Mouse (Mus musculus) adrenal gland, adult (tissue): ENCODE results near the gene Iqgap1.

Experiments used
- DNase-seq, 2 experiments: peaks; one replicate each; pipeline ENCODE4 v3.0.0; 2022 to 2023; ENCODE audit warnings: low spot score in 1 of 2; ENCODE audit not compliant: inconsistent age in 2 of 2

Iqgap1 gene

GRCm38 (mm10) chr7:80843910-80844640, 18.3 kb upstream of the Iqgap1 start:
- DNase-seq, result no peak

DNA sequence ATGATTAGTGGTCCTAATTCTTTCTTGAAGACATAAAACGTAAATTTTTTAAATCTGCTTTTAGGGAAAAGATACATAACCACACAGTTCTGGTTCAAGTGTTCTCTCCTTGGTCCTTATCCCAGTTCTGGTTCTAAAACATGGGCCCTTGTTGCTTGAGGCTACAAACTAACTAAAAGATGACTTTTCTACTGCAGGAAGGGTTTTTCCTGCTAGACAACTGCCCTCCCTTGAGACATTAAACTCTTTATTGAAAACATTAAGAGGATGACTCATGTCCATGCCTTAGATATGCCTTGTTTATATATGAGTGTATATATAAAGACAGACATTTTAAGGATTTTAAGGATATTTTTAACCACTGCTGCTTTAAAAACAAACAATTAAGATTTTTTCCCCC, 17.4 kb upstream of the Iqgap1 start:
- no peak for DNase-seq

GRCm38 (mm10) chr7:80842132-80842531, 16.4 kb upstream of the Iqgap1 start:
- no peak for DNase-seq

DNA sequence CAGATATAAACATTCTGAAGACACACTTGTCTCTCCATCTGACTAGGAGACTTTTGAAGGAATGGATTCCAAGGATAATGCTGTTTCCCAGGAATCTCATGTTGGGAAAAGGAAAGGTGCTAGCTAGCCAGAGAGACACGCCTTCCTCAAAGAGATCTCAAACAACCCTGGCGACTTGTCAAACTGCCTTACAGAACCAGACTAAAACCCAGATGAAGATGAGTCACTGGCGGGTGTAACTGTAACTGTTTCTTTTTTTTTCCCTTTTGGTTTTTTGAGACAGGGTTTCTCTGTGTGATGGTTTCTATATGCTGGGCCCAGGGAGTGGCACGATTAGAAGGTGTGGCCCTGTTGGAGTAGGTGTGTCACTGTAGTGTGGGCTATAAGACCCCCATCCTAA, 15.2 kb upstream of the Iqgap1 start:
- peak in 1 of 2 experiments; percentile 80 for DNase-seq

DNA sequence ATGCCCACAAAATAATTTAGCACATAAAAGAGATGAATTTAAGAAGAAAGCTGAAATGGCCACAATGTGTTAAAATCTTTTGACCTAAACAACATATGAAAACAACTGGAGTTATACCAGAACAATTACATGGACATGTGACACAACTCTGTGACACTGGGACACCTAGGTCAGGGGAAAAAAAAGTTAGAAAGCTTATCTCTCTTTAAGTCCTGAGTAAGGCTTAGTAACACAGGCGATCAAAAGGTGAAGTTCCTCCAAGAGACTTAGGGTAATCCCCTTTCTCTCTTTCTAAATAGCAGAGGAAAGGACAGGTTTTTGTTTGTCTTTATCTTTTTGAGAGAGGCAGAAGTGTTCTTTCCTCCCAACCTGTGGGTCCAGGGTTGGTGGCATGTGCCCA, 14.5 kb upstream of the Iqgap1 start:
- no peak for DNase-seq

GRCm38 (mm10) chr7:80839755-80840154, 14.0 kb upstream of the Iqgap1 start:
- DNase-seq, result peak in 1 of 2 experiments; percentile 60

GRCm38 (mm10) chr7:80838247-80838646, 12.5 kb upstream of the Iqgap1 start:
- DNase-seq, result no peak

DNA sequence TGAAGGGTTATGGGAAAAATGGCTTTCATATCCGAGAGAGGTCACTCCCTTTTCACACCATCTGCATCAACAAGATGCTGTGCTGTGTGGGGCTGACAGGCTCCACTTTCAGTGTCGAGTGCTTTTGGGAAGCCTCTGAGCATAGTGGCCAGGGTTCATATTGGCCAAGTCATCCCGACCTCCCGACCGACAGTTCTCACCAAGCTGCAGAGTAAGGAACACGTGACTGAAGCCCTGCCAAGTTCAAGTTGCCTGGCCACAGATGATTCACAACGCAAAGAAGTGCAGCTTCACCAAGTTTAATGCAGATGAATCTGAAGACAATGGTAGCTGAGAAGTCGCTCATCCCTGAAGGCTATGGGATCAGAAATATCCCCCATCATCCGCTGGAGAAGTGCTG, 12.0 kb upstream of the Iqgap1 start:
- DNase-seq, result peak; percentile 61 to 81

DNA sequence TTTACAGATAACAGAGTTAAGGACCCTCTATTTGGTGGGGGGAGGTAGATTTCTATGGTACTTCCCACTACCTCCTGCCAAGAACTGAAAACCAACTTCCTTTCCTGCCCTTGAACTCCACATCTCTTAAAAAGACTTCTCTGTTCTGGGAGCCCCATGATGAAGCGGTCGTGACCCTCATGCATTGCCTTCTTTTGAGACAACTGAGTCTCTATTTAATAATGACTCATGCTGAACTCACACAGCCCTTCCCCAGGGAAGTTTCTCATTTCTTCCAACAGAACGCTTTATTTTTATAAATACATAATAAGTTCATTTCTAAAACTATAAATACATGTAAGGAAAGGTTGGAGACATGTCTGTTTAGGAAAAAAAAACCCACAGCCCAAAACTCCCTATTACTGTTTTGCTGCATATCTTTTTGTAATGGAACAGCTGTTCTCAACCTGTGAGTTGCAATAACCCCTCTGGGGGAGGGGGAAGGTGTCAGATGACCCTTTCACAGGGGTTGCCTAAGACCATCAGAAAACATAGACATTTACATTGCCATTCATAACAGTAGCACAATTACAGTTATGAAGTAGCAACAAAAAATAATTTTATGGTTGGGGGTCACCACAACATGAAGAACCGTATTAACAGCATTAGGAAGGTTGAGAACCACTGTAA, 10.3 kb upstream of the Iqgap1 start:
- no peak for DNase-seq

DNA sequence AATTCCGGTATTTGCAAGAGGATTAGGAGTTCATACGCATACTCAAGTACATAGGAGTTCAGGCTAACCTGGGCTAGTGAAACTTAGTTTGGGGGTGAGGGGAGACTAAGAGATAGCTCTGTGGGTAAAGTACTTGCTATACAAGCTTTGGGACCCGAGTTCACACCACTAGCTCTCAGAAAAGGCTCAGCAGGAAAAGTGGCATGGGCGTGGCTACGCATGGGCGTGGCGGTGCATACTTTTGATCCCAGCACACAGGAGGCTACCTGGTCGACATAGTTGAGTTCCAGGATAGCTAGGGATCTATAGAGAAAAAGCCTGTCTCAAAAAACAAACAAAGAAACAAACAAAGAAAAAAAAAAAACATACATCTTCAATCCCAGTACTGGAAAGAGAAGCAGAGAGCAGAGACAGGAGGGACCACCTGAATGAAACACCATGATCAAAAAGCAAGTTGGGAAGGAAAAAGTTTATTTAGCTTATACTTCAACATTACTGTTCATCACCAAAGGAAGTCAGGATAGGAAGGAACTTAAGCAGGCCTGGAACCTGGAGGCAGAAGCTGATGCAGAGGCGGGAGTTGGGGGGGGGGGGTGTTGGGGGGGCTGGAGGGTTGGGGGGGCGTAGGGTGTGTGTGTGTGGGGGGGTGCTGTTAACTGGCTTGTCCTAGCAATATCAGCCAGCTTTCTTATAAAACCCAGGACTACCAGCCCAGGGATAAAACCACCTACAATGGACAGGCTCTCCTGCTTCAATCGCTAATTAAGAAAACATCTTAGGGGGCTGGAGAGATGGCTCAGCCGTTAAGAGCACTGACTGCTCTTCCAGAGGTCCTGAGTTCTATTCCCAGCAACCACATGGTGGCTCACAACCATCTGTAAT, 8.1 kb upstream of the Iqgap1 start:
- no peak for DNase-seq

GRCm38 (mm10) chr7:80832996-80833650, 7.3 kb upstream of the Iqgap1 start:
- DNase-seq, result peak; percentile 42 to 68

DNA sequence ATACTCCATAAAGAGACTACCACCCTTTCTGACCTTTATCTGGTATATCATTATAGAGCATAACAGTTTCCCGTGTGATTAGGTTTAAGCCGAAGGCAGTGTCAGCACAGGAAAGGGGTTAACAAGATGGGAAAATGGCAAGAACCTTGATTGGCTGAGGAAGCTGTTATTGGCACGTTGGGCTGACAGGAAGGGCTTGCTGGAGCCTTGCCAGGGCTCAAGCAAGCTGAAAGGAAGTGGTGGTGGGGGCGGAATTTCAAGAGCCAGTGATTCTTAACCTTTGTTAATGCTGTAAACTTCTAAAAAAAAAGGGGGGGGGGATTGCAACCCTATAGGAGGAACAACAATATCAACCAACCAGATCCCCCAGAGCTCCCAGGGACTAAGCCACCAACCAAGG, 6.4 kb upstream of the Iqgap1 start:
- DNase-seq, result peak in 1 of 2 experiments; percentile 55

DNA sequence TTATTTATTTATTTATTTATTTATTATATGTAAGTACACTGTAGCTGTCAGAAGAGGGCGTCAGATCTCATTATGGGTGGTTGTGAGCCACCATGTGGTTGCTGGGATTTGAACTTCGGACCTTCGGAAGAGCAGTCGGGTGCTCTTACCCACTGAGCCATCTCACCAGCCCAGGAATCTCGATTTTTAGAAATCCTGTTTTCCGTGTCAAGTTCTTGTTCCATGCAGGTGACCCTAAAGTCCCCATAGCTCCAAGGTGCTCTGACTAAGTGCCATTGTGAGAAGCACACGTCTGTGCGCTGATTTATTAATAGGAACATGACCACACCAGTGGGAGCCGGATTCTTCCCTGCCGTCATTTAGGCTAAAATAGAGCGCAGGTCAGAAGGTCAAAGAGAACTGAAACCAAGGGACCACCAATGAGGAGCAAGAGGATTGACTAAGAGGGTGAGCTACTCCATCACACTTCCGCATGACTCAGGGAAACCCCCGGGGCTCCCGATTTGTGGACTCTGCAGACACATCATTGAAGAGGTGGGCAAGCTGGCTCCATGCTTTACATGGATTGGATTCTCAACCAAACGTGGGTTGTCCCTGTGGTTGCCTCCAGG, 4.5 kb upstream of the Iqgap1 start:
- peak in 1 of 2 experiments; percentile 32 for DNase-seq

DNA sequence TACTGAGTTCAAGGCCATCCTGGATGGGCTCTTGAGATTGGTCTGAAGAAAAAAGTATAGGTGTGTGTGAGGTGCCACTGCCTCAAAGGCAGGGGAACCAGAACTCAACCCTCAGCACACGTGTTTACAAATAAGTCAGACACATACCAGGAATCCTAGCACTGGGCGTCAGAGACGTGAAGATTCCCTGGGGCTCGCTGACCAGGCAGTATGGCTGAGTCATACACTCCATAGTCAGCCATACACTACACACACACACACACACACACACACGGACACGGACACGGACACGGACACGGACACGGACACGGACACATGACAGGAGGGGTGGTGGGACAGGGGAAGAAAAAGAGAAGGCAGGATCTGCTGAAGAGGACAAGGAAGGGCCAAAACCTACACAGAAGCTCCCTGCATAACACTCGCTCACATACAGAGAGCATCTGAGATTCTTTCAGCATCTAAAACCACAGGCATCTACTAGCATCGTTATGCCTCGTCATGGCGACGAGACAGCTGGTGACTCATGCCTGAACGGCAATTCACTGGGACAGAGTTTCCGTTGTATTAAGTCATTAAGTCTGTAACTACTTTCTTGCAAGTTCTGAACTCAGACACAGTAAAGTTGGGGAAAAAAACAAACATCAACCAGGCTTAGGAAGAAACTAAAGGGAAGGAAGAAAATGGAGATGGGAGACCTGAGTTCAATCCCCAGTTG, 2.5 kb upstream of the Iqgap1 start:
- peak; percentile 69 to 84 for DNase-seq

DNA sequence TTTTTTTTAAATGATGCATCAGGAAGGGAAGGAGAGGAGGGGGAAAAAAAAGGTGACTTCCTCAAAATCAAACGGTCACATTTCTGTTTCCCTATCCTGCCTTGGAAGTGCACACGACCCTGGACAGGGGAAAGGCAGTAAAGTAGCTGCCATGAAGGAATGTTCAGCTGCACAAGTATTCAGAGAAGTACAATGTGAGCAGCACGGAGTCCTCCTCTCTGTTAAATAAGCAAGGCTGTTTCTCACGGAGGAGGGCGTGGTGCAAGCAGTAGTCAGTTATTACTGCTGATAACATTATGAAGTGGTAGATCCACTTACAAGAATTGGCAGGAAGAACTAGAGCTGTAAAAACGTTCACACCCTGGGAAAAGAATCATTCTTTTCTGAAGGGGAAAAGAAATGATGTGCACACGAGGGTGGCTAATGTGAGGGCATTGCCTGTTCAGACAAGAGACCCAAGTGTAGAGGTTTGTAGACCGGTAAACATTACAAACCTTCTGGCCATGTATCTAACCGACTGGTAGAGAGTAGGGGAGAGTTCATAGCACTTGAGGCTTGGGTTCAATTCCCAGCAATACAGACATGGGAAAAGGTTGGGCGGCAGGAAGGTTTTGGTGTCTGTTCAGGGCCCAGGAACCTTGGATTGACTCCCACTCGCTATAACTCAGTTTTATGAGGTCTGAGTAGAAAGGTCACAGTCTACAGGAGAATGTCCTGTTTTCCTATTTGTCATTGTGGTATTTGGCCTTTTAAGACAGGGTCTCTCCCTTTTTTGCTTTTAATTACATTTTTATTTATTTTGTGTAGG, 1.7 kb downstream of the Iqgap1 start:
- DNase-seq, result peak; percentile 67 to 83

GRCm38 (mm10) chr7:80823267-80823666, 2.5 kb downstream of the Iqgap1 start:
- no peak for DNase-seq

DNA sequence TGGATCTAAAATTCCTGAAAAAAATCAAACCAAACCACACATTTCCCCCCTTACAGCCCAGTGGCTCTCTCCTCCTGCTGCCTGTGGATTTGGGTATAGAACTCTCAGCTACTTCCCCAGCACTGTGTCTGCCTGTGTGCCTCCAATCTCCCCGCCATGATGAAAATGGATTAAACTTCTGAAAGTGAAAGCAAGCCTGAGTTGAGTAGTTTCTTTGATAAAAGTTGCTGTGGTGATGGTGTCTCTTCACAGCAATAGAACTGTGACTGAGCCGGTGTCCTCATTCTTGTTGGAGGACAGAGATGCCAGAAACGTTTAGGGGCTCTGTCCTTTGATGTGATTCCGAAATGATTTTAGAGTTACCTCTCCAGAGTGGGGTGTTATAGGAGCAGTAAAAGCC, 4.9 kb downstream of the Iqgap1 start:
- no peak for DNase-seq

- no peak for DNase-seq
Observed at GRCm38 (mm10) chr7:80816641-80817040, 9.1 kb downstream of the Iqgap1 start.

DNA sequence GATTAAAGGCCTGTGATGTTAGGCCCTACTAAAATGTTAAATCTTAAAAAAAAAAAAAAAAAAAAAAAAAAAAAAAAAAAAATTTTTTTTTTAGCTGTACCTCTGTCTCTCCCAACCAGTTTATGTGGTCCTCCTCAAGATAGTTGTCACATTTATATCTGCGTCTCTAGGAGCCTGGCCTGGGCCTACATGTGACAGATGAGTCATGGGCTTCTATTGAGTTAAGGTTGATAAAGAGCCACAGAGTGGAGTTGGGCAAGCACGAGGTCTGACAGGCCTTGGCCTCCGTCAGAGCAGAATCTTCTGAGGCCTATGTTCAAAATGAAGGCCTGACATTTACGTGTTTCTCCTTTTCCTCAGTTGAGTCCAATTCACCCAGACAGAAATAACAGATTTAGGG, 12.4 kb downstream of the Iqgap1 start:
- DNase-seq, result peak; percentile 64 to 80
